Mouse (Mus musculus) midbrain, postnatal 0 days (tissue): ENCODE results near the gene C1qtnf6. TPM values are rescaled to one million over a fixed set of nuclear protein-coding genes. Genes with fewer than 3 reads are reported as not detected.

Experiments
- ATAC-seq: fragments of 200-750 bp; cut with Nextera tagmentation; 2 replicates; pipeline ENCODE4 v1.8.0; 2017; ENCODE audit warnings: moderate number of reproducible peaks, mild to moderate bottlenecking, moderate TSS enrichment, moderate library complexity; ENCODE audit not compliant: low FRiP score
- DNase-seq: peaks from one replicate; pipeline ENCODE4 v3.0.0-alpha.2; 2015; ENCODE audit warnings: low spot score
- H3K27ac ChIP-seq: fragments of 300-500 bp; sonication (generic); 2 replicates; pipeline ENCODE4 v1.5.1; 2014; ENCODE audit warnings: low read depth, mild to moderate bottlenecking, low read length, mixed read lengths
- H3K27me3 ChIP-seq: fragments of 300-500 bp; sonication (generic); 2 replicates; pipeline ENCODE4 v1.6.1; 2014; ENCODE audit warnings: low read length, control low read depth, mixed read lengths; ENCODE audit not compliant: insufficient read depth
- H3K36me3 ChIP-seq: fragments of 300-500 bp; sonication (generic); 2 replicates; pipeline ENCODE4 v1.6.1; 2014; ENCODE audit warnings: low read length, control low read depth, mixed read lengths; ENCODE audit not compliant: insufficient read depth
- H3K4me1 ChIP-seq: fragments of 300-500 bp; sonication (generic); 2 replicates; pipeline ENCODE4 v1.6.1; 2014; ENCODE audit warnings: mild to moderate bottlenecking, control low read depth, antibody characterized with exemption, low read length, mixed read lengths; ENCODE audit not compliant: insufficient read depth
- H3K4me2 ChIP-seq: fragments of 300-500 bp; sonication (generic); 2 replicates; pipeline ENCODE4 v1.6.1; 2014; ENCODE audit warnings: low read depth, mild to moderate bottlenecking, low read length, mixed read lengths; ENCODE audit not compliant: poor library complexity, severe bottlenecking
- H3K4me3 ChIP-seq: fragments of 300-500 bp; sonication (generic); 2 replicates; pipeline ENCODE4 v1.5.1; 2014; ENCODE audit warnings: low read depth, mild to moderate bottlenecking, low read length, moderate library complexity
- H3K9ac ChIP-seq: fragments of 300-500 bp; sonication (generic); replicated peaks from 2 replicates; pipeline ENCODE4 v1.6.1; 2014; ENCODE audit warnings: mild to moderate bottlenecking, low read length, moderate library complexity, mixed read lengths; ENCODE audit not compliant: poor library complexity, severe bottlenecking
- H3K9me3 ChIP-seq: fragments of 300-500 bp; sonication (generic); 2 replicates; pipeline ENCODE4 v1.6.1; 2016; ENCODE audit warnings: low read length, control low read depth
- CTCF ChIP-seq: IDR thresholded peaks from 2 replicates; pipeline ENCODE4 v1.5.1; 2016; ENCODE audit warnings: antibody characterized with exemption, mild to moderate bottlenecking
- WGBS: fragments of 180-500 bp; shearing (Covaris S2); extraction: QIAGEN DNeasy Blood & Tissue Kit; methylation state at CpG from one replicate; pipeline ENCODE4 v1.1.7; 2014; 5-methylcytosine and 5-hydroxymethylcytosine counted together
- polyA plus RNA-seq: library from polyadenylated mRNA; unstranded; fragments of >200 nt; fragmentation: Nextera tagmentation; extraction: Ambion mirVana; gene quantifications from 2 replicates; pipeline ENCODE4 v1.2.1, GENCODE M21; 2015
- total RNA-seq: library from RNA; depleted of rRNA; stranded (reverse); fragments of >200 nt; gene quantifications from 2 replicates; pipeline ENCODE4 v1.2.3, GENCODE M21; 2014; rRNA removed

The C1qtnf6 gene
- total RNA-seq (2.4 and 2.7 TPM in 2 replicates), polyA plus RNA-seq (8.6 and 10.4 TPM in 2 replicates)

DNA sequence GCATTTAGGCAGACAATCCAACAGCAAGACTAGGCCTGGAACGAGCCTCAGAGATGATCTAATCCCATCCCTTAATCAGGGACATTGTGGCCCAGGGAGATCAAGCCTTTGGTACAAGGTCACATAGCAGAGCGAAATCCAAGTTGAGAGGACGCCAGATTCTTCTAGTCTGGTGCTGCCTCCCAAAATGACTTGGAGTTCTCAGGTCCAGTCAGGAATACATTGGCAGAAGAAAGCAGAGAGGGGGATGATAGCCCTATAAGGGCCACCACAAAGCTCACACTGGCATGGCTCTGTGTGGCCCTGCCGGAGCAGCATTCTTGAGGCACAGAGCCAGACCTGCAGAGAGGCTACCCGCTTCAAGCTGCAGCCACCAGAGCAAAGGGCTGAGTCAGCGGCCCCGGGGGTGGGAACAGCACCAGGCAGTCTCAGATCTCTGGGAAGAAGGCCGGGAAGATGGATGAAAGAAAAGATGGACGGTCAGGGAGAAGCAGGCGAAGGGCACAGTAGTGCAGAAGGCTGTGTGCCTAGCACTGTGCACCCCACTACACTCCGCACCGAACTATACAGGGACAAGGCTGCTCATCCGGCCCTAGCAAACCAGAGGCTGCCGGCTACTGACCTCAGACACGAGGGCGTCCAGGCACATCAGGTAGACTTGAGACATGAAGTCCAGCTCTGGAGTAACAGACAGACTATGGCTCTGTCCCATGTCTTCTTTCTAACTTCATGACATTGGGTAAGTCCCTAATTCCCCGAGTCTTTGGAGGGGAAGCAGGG, at the start of gene C1qtnf6:
Gene C1qtnf6 (minus strand): TSS at position 746 of the 780 bp plus-strand sequence.
- Histone ChIP-seq H3K27ac (peak within 1 kb of the TSS; percentile 70), H3K9ac (peak within 1 kb of the TSS; percentile 48), H3K9me3 (no peaks in the 10 kb centered on the region), H3K4me3 (no peak within 1 kb of the TSS), H3K4me1 (peaks cover 12% of the 10 kb centered on the region; the same call in 1 of the 2 replicates), H3K36me3 (no peaks in the 10 kb centered on the region), H3K4me2 (peak within 1 kb of the TSS; percentile 52), H3K27me3 (no peaks in the 10 kb centered on the region)
- 75% methylated on average over 17 of the region's 17 CpGs for WGBS
- ATAC-seq (no peak), DNase-seq (no peak)
- no peak for TF ChIP-seq CTCF

DNA sequence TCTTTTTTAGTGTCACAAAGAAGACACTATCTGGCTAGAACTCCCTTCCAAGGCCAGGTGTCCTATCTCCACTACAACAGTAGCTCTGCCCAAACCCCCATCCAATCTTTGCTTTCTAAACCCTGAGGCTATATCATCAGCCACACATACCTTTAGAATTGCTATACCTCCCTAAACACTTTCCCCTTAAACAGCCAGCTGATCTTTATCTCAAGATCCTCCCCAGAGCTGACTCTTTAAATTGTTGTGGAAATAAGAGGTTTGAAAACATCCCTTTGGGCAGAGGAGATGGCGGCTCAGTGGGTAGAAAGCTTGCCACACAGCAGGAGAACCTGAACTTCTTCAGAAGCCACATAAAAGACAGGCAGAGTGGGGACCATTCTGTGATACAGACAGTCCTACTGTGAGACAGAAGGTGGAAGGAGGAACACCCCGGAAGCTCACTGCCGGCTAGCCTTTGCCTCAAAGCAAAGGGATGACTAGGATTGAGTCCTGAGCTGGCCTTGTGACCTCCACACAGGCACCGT, 45.1 kb upstream of the C1qtnf6 start:
- H3K4me2 ChIP-seq: no peak overlapping the region
- no peaks in the 10 kb centered on the region for H3K27me3 ChIP-seq
- no peak overlapping the region for H3K9ac ChIP-seq
- 56% methylated on average over 4 of the region's 4 CpGs for WGBS
- no peaks in the 10 kb centered on the region for H3K36me3 ChIP-seq
- H3K4me3 ChIP-seq: no peak overlapping the region
- DNase-seq (no peak), ATAC-seq (no peak)
- no peaks in the 10 kb centered on the region for H3K4me1 ChIP-seq
- no peak overlapping the region for H3K27ac ChIP-seq
- TF ChIP-seq CTCF: no peak
- no peaks in the 10 kb centered on the region for H3K9me3 ChIP-seq

DNA sequence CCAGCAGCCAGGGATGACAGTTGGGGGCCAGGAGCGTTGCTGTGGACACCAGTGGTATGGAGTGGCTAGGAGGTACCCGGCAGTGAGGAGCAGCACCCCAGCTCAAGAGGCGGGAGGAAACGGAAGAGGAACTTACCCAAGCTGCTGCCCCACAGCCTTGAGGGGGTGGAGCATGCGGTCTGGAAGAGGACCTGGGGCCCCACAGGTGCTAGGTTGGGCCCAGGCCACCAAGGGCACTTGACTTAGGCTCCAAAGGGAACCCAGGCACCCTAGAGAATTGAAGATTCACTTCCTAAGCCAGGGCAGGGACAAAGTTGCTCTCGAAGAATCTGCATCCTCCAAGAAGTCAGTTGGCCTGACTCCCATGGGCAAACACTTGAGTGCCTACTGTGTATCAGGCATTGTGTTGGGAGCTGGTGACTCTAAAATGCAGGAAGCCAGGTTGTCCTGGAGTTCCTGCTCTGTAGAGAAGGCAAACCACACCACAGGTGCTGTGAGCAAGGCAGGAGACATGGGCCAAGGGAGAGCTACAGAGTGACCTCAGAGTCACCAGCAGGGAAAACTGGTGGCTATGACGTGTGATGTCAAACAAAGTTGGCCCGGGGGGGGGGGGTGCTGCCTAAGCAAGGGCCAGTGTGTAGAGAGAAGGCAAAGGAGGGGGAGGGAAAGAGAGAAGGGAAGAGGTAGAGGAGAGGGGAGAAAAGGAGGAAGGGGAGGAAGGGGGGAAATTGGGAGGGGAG, 41.6 kb upstream of the C1qtnf6 start, which contains the start of gene Rac2:
Gene Rac2 (minus strand): TSS at position 126 of the 740 bp plus-strand sequence.
- Histone ChIP-seq H3K9ac (no peak within 1 kb of the TSS), H3K4me3 (no peak within 1 kb of the TSS), H3K4me2 (no peak within 1 kb of the TSS), H3K9me3 (no peaks in the 10 kb centered on the region), H3K27me3 (no peaks in the 10 kb centered on the region), H3K36me3 (no peaks in the 10 kb centered on the region), H3K4me1 (no peaks in the 10 kb centered on the region), H3K27ac (no peak within 1 kb of the TSS)
- WGBS: 82% methylated on average over 8 of the region's 8 CpGs
- ATAC-seq: no peak
- no peak for TF ChIP-seq CTCF
- DNase-seq: no peak

DNA sequence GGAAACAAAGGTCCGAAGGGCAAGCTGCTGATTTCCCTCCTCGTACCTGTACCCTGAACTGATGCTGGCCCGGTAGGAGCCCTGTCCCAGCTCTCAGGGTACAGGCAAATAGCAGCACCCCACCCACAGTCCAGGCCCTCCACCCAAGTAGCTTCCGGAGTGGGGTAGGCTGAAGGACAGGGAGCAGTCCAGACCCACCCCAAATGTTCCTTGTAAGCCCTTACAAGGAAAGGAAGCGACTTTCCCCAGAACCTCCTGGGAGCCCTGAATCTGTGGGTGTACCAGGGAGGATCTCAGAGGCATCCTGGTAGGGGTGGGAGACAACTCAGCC, 41.0 kb upstream of the C1qtnf6 start:
- no peak overlapping the region for H3K4me2 ChIP-seq
- WGBS: 88% methylated on average over 5 of the region's 5 CpGs
- no peak overlapping the region for H3K27ac ChIP-seq
- H3K9ac ChIP-seq: no peak overlapping the region
- H3K4me3 ChIP-seq: no peak overlapping the region
- ATAC-seq (no peak), DNase-seq (no peak)
- H3K4me1 ChIP-seq: no peaks in the 10 kb centered on the region
- H3K36me3 ChIP-seq: no peaks in the 10 kb centered on the region
- no peak for TF ChIP-seq CTCF
- no peaks in the 10 kb centered on the region for H3K9me3 ChIP-seq
- no peaks in the 10 kb centered on the region for H3K27me3 ChIP-seq

DNA sequence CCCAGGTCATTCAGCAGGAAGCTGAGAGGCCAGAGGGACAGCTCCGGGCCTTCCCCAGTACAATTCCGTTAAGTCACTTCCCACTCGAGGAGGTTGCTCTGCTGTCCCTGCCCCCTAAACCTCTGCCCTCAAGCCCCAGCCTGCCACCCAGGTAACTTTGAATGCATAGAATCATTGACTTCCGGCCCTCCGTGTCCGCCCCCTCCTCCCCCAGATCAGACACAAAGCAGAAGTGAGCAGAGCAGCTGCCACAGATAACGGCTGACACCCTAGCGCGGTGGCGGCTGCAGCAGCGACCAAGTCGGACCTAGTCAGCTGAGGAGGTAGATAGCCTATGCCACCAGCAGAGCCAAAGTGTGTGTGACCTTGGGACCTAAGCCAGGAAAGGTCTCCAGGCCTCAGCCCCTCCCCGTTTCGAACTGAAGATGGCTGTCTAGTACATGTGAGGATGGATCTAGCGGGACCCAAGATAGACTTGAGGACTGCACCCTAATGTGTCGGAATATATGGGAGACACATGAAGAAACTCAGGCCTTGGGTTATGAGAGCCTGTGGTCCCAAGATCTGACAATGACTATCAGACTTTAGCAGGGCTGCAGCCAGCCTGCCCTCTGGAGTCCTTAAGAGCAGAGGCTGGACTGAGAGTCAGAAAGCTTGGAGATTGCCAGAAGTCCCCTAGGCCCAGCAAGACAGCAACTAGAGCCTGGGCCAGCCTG, 40.5 kb upstream of the C1qtnf6 start:
- H3K9ac ChIP-seq: no peak overlapping the region
- ATAC-seq: no peak
- DNase-seq: no peak
- H3K4me3 ChIP-seq: no peak overlapping the region
- no peaks in the 10 kb centered on the region for H3K4me1 ChIP-seq
- 77% methylated on average over 16 of the region's 16 CpGs for WGBS
- no peaks in the 10 kb centered on the region for H3K36me3 ChIP-seq
- H3K4me2 ChIP-seq: no peak overlapping the region
- no peak overlapping the region for H3K27ac ChIP-seq
- no peak for TF ChIP-seq CTCF
- H3K9me3 ChIP-seq: no peaks in the 10 kb centered on the region
- no peaks in the 10 kb centered on the region for H3K27me3 ChIP-seq
